Mouse (Mus musculus): ENCODE measurements around the gene Esyt2.

DNA sequence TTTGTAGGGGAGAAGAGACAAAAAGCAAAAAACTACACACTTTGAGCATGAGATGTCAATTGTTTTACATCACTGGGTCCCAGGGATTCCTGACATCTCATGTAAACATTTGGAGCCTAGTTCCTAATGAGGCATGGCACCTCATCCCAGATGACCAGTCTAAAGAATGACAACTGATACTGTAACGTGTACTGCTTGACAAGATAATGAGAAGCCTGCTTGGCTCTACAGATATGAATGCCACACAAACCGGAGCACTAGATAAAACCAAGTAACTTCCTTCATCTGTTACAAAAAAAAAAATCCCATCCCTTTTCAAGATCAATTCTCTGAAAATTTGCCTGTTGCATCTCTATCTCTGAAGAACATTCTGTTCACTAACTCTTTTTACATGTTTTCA, 4.0 kb upstream of the Esyt2 start:
- TF ChIP-seq CTCF (IDR thresholded peaks at IDR 0.05; ENCODE audit: borderline replicate concordance, control insufficient read depth, extremely low read depth, insufficient read depth, low read length, poor library complexity) (no peak), POLR2A (IDR thresholded peaks at IDR 0.05; ENCODE audit: control insufficient read depth, extremely low read depth, insufficient read depth, low read length, poor library complexity) (no peak)
